Mouse (Mus musculus) embryonic facial prominence, embryonic 15.5 days (tissue): Measurements from ENCODE around the gene Ncapd2. TPM values are rescaled to one million over a fixed set of nuclear protein-coding genes. Genes with fewer than 3 reads are reported as not detected.
A peak's percentile ranks its signal among the peaks of the same experiment; 100 is the strongest.

Experiments
- ATAC-seq: fragments of 200-750 bp; cut with Nextera tagmentation; 2 replicates; pipeline ENCODE4 v1.8.0; 2017; ENCODE audit warnings: low read depth, moderate TSS enrichment; ENCODE audit not compliant: insufficient number of reproducible peaks, low FRiP score, low TSS enrichment
- H3K27ac ChIP-seq: fragments of 300-500 bp; sonication (generic); replicated peaks from 2 replicates; pipeline ENCODE4 v1.5.1; 2015; ENCODE audit warnings: mild to moderate bottlenecking, inconsistent platforms
- H3K27me3 ChIP-seq: fragments of 300-500 bp; sonication (generic); 2 replicates; pipeline ENCODE4 v1.6.1; 2015; ENCODE audit warnings: inconsistent platforms
- H3K36me3 ChIP-seq: fragments of 300-500 bp; sonication (generic); 2 replicates; pipeline ENCODE4 v1.6.1; 2015; ENCODE audit warnings: mild to moderate bottlenecking, inconsistent platforms
- H3K4me1 ChIP-seq: fragments of 300-500 bp; sonication (generic); 2 replicates; pipeline ENCODE4 v1.6.1; 2015; ENCODE audit warnings: inconsistent platforms
- H3K4me2 ChIP-seq: fragments of 300-500 bp; sonication (generic); replicated peaks from 2 replicates; pipeline ENCODE4 v1.6.1; 2015; ENCODE audit warnings: mild to moderate bottlenecking, inconsistent platforms
- H3K4me3 ChIP-seq: fragments of 300-500 bp; sonication (generic); replicated peaks from 2 replicates; pipeline ENCODE4 v1.5.1; 2015; ENCODE audit warnings: mild to moderate bottlenecking, inconsistent platforms
- H3K9ac ChIP-seq: fragments of 300-500 bp; sonication (generic); 2 replicates; pipeline ENCODE4 v1.6.1; 2015; ENCODE audit warnings: inconsistent platforms
- H3K9me3 ChIP-seq: fragments of 300-500 bp; sonication (generic); replicated peaks from 2 replicates; pipeline ENCODE4 v1.6.1; 2016; ENCODE audit warnings: inconsistent platforms
- WGBS: fragments of 180-500 bp; shearing (Covaris S2); methylation state at CpG from one replicate; pipeline ENCODE4 v1.1.7; 2015; 5-methylcytosine and 5-hydroxymethylcytosine counted together
- polyA plus RNA-seq: library from polyadenylated mRNA; unstranded; fragments of >200 nt; fragmentation: Nextera tagmentation; extraction: Ambion mirVana; gene quantifications from 2 replicates; pipeline ENCODE4 v1.2.1, GENCODE M21; 2015

The Ncapd2 gene
- polyA plus RNA-seq, 1 experiment from 2014 or later = 98.7 TPM

DNA sequence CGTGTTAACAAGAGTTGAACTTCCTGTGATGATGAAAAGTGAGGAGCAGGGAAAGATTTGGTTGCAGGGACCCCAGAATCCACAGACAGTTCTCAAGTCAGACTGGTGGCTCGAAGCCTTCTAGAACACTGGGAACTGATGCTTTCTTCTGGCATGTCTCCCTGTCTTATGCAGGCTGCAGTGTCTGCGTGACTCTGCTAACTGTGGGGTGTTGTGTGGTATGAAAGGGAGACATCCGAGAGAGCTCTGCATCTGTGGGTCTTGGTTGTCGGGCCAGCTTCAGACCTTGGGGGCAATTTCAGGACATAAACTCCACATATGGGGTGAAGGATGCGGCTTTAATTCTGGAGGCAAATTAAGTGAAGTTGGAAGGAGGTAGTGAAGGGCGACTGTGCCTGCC is 45.4 kb downstream of the Ncapd2 start:
- H3K27me3 ChIP-seq = no peaks in the 10 kb centered on the region
- no peaks in the 10 kb centered on the region for H3K9me3 ChIP-seq
- H3K4me3 ChIP-seq = peak overlapping the region; percentile 65
- H3K4me1 ChIP-seq = peaks cover 46% of the 10 kb centered on the region
- H3K4me2 ChIP-seq = peak overlapping the region; percentile 68
- peak overlapping the region; percentile 87; the same call in 1 of the 2 replicates for H3K27ac ChIP-seq
- peak overlapping the region; percentile 55; the same call in 1 of the 2 replicates for H3K9ac ChIP-seq
- 41% methylated on average over 7 of the region's 7 CpGs for WGBS
- no peak for ATAC-seq
- peaks cover 31% of the 10 kb centered on the region for H3K36me3 ChIP-seq

GRCm38 (mm10) chr6:125145479-125145951 is 46.0 kb downstream of the Ncapd2 start:
- Histone ChIP-seq H3K4me3 (peak overlapping the region; percentile 65), H3K9me3 (no peaks in the 10 kb centered on the region), H3K4me1 (peaks cover 46% of the 10 kb centered on the region), H3K4me2 (peak overlapping the region; percentile 68), H3K27me3 (no peaks in the 10 kb centered on the region), H3K27ac (peak overlapping the region; percentile 87), H3K36me3 (peaks cover 37% of the 10 kb centered on the region), H3K9ac (peak overlapping the region; percentile 55)
- WGBS = 6% methylated on average over 35 of the region's 35 CpGs
- ATAC-seq = peak; percentile 45; the same call in 1 of the 2 replicates

GRCm38 (mm10) chr6:125145001-125145400 is 46.5 kb downstream of the Ncapd2 start, which contains the start of gene Iffo1:
Gene Iffo1, plus strand, starts transcription at chr6:125145241.
- Histone ChIP-seq H3K9ac (peak within 1 kb of the TSS; percentile 55), H3K4me2 (peak within 1 kb of the TSS; percentile 68), H3K9me3 (no peaks in the 10 kb centered on the region), H3K4me3 (peak within 1 kb of the TSS; percentile 65), H3K27me3 (no peaks in the 10 kb centered on the region), H3K27ac (peak within 1 kb of the TSS; percentile 87), H3K36me3 (peaks cover 43% of the 10 kb centered on the region), H3K4me1 (peaks cover 46% of the 10 kb centered on the region)
- ATAC-seq = peak; percentile 86
- WGBS = 2% methylated on average over 16 of the region's 16 CpGs

GRCm38 (mm10) chr6:125143904-125144303 is 47.6 kb downstream of the Ncapd2 start:
- no peak for ATAC-seq
- 77% methylated on average over 9 of the region's 9 CpGs for WGBS
- no peaks in the 10 kb centered on the region for H3K9me3 ChIP-seq
- H3K27ac ChIP-seq = no peak overlapping the region
- H3K36me3 ChIP-seq = peaks cover 54% of the 10 kb centered on the region
- H3K27me3 ChIP-seq = no peaks in the 10 kb centered on the region
- no peak overlapping the region for H3K4me2 ChIP-seq
- peaks cover 38% of the 10 kb centered on the region for H3K4me1 ChIP-seq
- no peak overlapping the region for H3K4me3 ChIP-seq
- H3K9ac ChIP-seq = no peak overlapping the region

GRCm38 (mm10) chr6:125143128-125143527 is 48.4 kb downstream of the Ncapd2 start:
- H3K36me3 ChIP-seq = peaks cover 61% of the 10 kb centered on the region
- H3K4me1 ChIP-seq = peaks cover 30% of the 10 kb centered on the region
- no peaks in the 10 kb centered on the region for H3K9me3 ChIP-seq
- H3K27ac ChIP-seq = no peak overlapping the region
- ATAC-seq = no peak
- H3K4me3 ChIP-seq = no peak overlapping the region
- no peak overlapping the region for H3K9ac ChIP-seq
- WGBS = 70% methylated on average over 3 of the region's 3 CpGs
- H3K27me3 ChIP-seq = no peaks in the 10 kb centered on the region
- H3K4me2 ChIP-seq = no peak overlapping the region

DNA sequence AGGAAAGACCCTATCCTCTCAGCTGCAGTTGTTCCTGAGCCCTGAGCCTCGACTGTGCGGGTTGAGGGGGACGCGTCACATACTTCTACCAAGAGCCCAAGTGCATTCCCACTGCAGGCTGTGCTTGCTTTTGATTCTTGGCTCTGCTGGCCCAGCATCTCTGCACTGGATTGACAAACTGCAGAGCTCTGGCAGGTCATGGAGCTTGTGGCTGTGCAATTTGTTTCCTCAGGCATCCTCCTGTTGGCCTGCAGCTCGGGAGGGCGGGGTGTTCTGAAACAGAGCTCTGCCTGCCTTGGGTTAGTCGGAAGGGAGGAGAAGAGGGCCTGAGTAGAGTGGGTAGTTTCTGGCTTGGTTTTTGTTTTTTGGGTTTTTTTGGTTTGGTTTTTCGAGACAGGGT is 49.1 kb downstream of the Ncapd2 start:
- H3K27ac ChIP-seq = no peak overlapping the region
- H3K36me3 ChIP-seq = peaks cover 68% of the 10 kb centered on the region
- peaks cover 24% of the 10 kb centered on the region for H3K4me1 ChIP-seq
- H3K9ac ChIP-seq = no peak overlapping the region
- 89% methylated on average over 8 of the region's 8 CpGs for WGBS
- no peak overlapping the region for H3K4me3 ChIP-seq
- no peak overlapping the region for H3K4me2 ChIP-seq
- H3K9me3 ChIP-seq = no peaks in the 10 kb centered on the region
- H3K27me3 ChIP-seq = no peaks in the 10 kb centered on the region
- no peak for ATAC-seq

DNA sequence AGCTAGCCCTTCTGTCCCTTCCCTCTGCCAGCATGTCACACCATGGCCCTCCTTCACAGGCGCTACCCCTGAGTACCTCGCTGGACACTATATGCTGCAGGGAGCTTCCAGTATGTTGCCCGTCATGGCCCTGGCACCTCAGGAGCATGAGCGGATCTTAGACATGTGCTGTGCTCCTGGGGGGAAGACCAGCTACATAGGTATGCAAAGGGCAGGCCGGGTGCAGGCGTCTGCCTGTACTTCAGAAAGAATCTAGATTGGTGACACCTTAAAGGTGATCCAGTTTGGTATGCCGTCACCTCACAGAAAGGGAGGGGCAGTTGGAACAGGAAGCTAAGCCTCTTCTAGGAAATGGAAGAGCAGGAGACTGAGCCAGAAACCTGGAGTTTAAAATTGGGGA is 51.8 kb downstream of the Ncapd2 start:
- 88% methylated on average over 7 of the region's 7 CpGs for WGBS
- Histone ChIP-seq H3K27me3 (no peaks in the 10 kb centered on the region), H3K4me2 (no peak overlapping the region), H3K9me3 (no peaks in the 10 kb centered on the region), H3K36me3 (peaks cover 92% of the 10 kb centered on the region), H3K27ac (no peak overlapping the region), H3K4me3 (no peak overlapping the region), H3K9ac (no peak overlapping the region), H3K4me1 (peaks cover 1% of the 10 kb centered on the region; the same call in 1 of the 2 replicates)
- no peak for ATAC-seq

DNA sequence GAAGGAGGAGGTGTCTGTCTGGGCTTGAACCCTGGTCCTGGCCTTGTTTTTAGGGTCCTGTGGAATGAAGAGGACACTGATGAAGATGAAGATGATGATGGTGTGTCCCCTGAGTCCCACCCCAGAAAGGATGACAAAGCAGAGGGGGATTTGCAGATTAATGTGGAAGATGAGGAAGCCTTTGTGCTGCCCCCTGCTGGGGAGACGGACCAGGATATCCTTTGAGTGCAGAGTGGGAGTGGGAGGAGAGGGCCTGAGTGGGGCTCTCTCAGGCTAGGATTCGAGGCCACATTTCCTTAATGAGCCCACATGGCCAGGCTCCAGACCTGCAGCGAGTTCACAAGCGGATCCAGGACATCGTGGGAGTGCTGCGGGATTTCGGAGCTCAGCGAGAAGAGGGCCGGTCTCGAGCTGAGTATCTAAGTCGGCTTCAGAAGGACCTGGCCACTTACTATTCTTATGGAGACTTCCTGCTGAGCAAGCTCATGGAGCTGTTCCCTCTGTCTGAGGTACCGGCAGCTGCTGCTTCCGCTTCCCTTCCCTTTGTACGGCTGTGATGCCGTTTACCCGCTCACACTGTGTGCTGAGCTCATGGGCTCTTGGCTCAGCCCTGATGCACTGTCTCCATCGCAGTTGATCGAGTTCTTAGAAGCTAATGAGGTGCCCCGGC is 54.4 kb downstream of the Ncapd2 start:
- H3K27me3 ChIP-seq = no peaks in the 10 kb centered on the region
- no peak overlapping the region for H3K9ac ChIP-seq
- 88% methylated on average over 19 of the region's 19 CpGs for WGBS
- H3K4me3 ChIP-seq = no peak overlapping the region
- H3K36me3 ChIP-seq = peaks cover 87% of the 10 kb centered on the region
- no peak overlapping the region for H3K4me2 ChIP-seq
- H3K4me1 ChIP-seq = peaks cover 5% of the 10 kb centered on the region
- no peak overlapping the region for H3K27ac ChIP-seq
- no peak for ATAC-seq
- H3K9me3 ChIP-seq = no peaks in the 10 kb centered on the region

- 7% methylated on average over 11 of the region's 11 CpGs for WGBS
- Histone ChIP-seq H3K36me3 (peaks cover 67% of the 10 kb centered on the region), H3K4me1 (peaks cover 10% of the 10 kb centered on the region), H3K27ac (no peak overlapping the region), H3K4me3 (peak overlapping the region; percentile 92), H3K4me2 (peak overlapping the region; percentile 87), H3K27me3 (no peaks in the 10 kb centered on the region), H3K9me3 (no peaks in the 10 kb centered on the region), H3K9ac (peak overlapping the region; percentile 70)
- ATAC-seq = no peak
These were observed 59.0 kb downstream of the Ncapd2 start for GRCm38 (mm10) chr6:125132470-125132869.

GRCm38 (mm10) chr6:125131302-125132156 is 60.0 kb downstream of the Ncapd2 start, which contains the start of gene Nop2:
Gene Nop2, plus strand, starts transcription at chr6:125131909.
- Histone ChIP-seq H3K4me3 (peak within 1 kb of the TSS; percentile 92), H3K27me3 (no peaks in the 10 kb centered on the region), H3K9ac (peak within 1 kb of the TSS; percentile 70), H3K27ac (peak within 1 kb of the TSS; percentile 92), H3K36me3 (peaks cover 67% of the 10 kb centered on the region), H3K4me2 (peak within 1 kb of the TSS; percentile 87), H3K4me1 (peaks cover 10% of the 10 kb centered on the region), H3K9me3 (no peaks in the 10 kb centered on the region)
- peak; percentile 94 for ATAC-seq
- WGBS = under 1% methylated on average over 66 of the region's 66 CpGs

- H3K4me3 ChIP-seq = no peak overlapping the region
- peaks cover 69% of the 10 kb centered on the region for H3K36me3 ChIP-seq
- H3K9me3 ChIP-seq = no peaks in the 10 kb centered on the region
- WGBS = 87% methylated on average over 20 of the region's 20 CpGs
- no peak for ATAC-seq
- no peaks in the 10 kb centered on the region for H3K27me3 ChIP-seq
- H3K27ac ChIP-seq = no peak overlapping the region
- no peak overlapping the region for H3K4me2 ChIP-seq
- H3K4me1 ChIP-seq = peaks cover 10% of the 10 kb centered on the region
- H3K9ac ChIP-seq = no peak overlapping the region
These were observed 61.6 kb downstream of the Ncapd2 start for GRCm38 (mm10) chr6:125129710-125130402.
